In the genomic region with DNA sequence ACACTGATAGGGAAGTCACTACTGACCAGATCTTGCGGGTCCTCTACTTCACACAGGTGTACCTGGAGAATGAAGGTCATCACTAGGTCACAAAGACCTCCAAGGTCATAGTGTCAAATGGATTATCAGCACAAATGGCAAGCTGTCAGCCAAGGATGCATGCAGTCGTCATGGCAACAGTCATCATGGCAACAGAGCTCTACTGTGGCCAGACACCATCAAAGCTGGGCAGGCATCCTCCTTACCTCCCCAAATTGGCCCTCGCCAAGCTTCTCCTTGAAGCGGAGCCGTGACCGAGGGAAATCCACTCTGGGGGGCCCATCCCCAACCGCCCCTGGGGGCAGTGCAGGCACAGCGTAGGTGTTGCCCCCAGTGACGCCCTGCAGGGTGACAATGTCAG, we compare ENCODE assay signal across 19 mouse cellular contexts. TPM values are rescaled to one million over a fixed set of nuclear protein-coding genes. Genes with fewer than 3 reads are reported as not detected.
A peak's percentile ranks its signal among the peaks of the same experiment; 100 is the strongest.
DNase-seq lines count a peak whose midpoint lies in the region; ATAC-seq lines count a peak whose summit lies in the region.
"Had no signal": no experiment of that assay in that cellular context is flagged by ENCODE, and none has a peak within 500 bp of the region (broad histone marks: within the 10 kb centered on the region; RNA-seq: fewer than 3 reads in every experiment).

No protein-coding gene starts in this region.

- H3K36me3 ChIP-seq in forebrain, embryonic 10.5 days (replicated peaks): peaks cover 100% of the 10 kb centered on the region
- peaks cover 68% of the 10 kb centered on the region for H3K36me3 ChIP-seq in forebrain, embryonic 11.5 days (ENCODE audit: control insufficient read depth, insufficient read depth, low read length)
- peaks cover 98% of the 10 kb centered on the region for H3K36me3 ChIP-seq in hindbrain, embryonic 12.5 days
- peaks cover 99% of the 10 kb centered on the region for H3K36me3 ChIP-seq in midbrain, embryonic 14.5 days (ENCODE audit: control insufficient read depth, insufficient read depth, low read length)

- no peak for ATAC-seq in forebrain, embryonic 11.5 days (replicated peaks; ENCODE audit: low FRiP score)
- ATAC-seq in hindbrain, embryonic 12.5 days (ENCODE audit: low FRiP score): peak; percentile 15; the same call in 1 of the 2 replicates
- ATAC-seq in midbrain, embryonic 14.5 days (ENCODE audit: low FRiP score, low TSS enrichment): no peak
- ATAC-seq: activated CD4-positive, CD25-positive, alpha-beta regulatory T cell, adult 4 months; intestine, postnatal 0 days; liver, postnatal 0 days had no signal

- WGBS in forebrain, embryonic 10.5 days: 84% methylated on average over 9 of the region's 9 CpGs
- 78% methylated on average over 9 of the region's 9 CpGs for WGBS in forebrain, embryonic 11.5 days
- 61% methylated on average over 9 of the region's 9 CpGs for WGBS in hindbrain, embryonic 12.5 days
- WGBS in midbrain, embryonic 14.5 days: 34% methylated on average over 9 of the region's 9 CpGs

- no peak for DNase-seq in forebrain, embryonic 10.5 days (ENCODE audit: extremely low spot score, low spot score)
- no peak for DNase-seq in forebrain, embryonic 11.5 days (ENCODE audit: low spot score)
- peak; percentile 65 for DNase-seq in R1 (ENCODE audit: low read depth, low spot score)
- DNase-seq in midbrain, embryonic 14.5 days: peak; percentile 66
- no peak for DNase-seq in T-cell, adult 2 months (ENCODE audit: low spot score)
- DNase-seq in spleen, postnatal 4 days (ENCODE audit: low spot score in 2 of 2): no peak
- DNase-seq in Muller cell, postnatal 12 days (ENCODE audit: inconsistent ontology term): no peak
- DNase-seq: adrenal gland, postnatal 36 days; cerebellum, adult 11 months; heart, postnatal 10 days; layer of hippocampus, postnatal 36 days; liver, postnatal 0 days; lung, postnatal 36 days; spleen, adult 18-20 months had no signal

- no peaks in the 10 kb centered on the region for H3K9me3 ChIP-seq in forebrain, embryonic 10.5 days
- H3K9me3 ChIP-seq in forebrain, embryonic 11.5 days (ENCODE audit: control insufficient read depth, low read length): no peaks in the 10 kb centered on the region
- no peaks in the 10 kb centered on the region for H3K9me3 ChIP-seq in hindbrain, embryonic 12.5 days (replicated peaks)
- no peaks in the 10 kb centered on the region for H3K9me3 ChIP-seq in midbrain, embryonic 14.5 days (ENCODE audit: control insufficient read depth, low read length)

- H3K27me3 ChIP-seq in forebrain, embryonic 10.5 days (ENCODE audit: poor library complexity, severe bottlenecking): no peaks in the 10 kb centered on the region
- H3K27me3 ChIP-seq in forebrain, embryonic 11.5 days (ENCODE audit: control insufficient read depth, insufficient read depth, low read length): no peaks in the 10 kb centered on the region; the same call in 1 of the 2 replicates
- H3K27me3 ChIP-seq in hindbrain, embryonic 12.5 days: no peaks in the 10 kb centered on the region
- no peaks in the 10 kb centered on the region for H3K27me3 ChIP-seq in midbrain, embryonic 14.5 days (ENCODE audit: control insufficient read depth, insufficient read depth, low read length)

- H3K4me3 ChIP-seq in forebrain, embryonic 10.5 days: no peak overlapping the region
- H3K4me3 ChIP-seq in forebrain, embryonic 11.5 days (ENCODE audit: low read depth, low read length): no peak overlapping the region
- H3K4me3 ChIP-seq in hindbrain, embryonic 12.5 days: no peak overlapping the region
- H3K4me3 ChIP-seq in midbrain, embryonic 14.5 days (replicated peaks; ENCODE audit: low read depth, low read length): no peak overlapping the region
- H3K4me3 ChIP-seq: erythroblast, embryonic 14.5 days had no signal

- no peak overlapping the region for H3K9ac ChIP-seq in forebrain, embryonic 11.5 days (ENCODE audit: low read length)
- H3K9ac ChIP-seq in hindbrain, embryonic 12.5 days: 0 out of 2 replicates have a peak overlapping the region, but pooled peaks have one; percentile 11
- peak overlapping the region; percentile 9; the same call in 1 of the 2 replicates for H3K9ac ChIP-seq in midbrain, embryonic 14.5 days (replicated peaks; ENCODE audit: low read length)
- H3K9ac ChIP-seq: liver, postnatal 0 days had no signal

- no peak overlapping the region for H3K4me2 ChIP-seq in forebrain, embryonic 11.5 days (ENCODE audit: low read depth, low read length, severe bottlenecking)
- no peak overlapping the region for H3K4me2 ChIP-seq in hindbrain, embryonic 12.5 days (replicated peaks)
- H3K4me2 ChIP-seq in midbrain, embryonic 14.5 days (ENCODE audit: low read length): no peak overlapping the region; the same call in 1 of the 2 replicates

- H3K4me1 ChIP-seq in forebrain, embryonic 10.5 days: peaks cover 13% of the 10 kb centered on the region
- H3K4me1 ChIP-seq in forebrain, embryonic 11.5 days (replicated peaks; ENCODE audit: control insufficient read depth, insufficient read depth, low read length): no peaks in the 10 kb centered on the region
- H3K4me1 ChIP-seq in hindbrain, embryonic 12.5 days: peaks cover 9% of the 10 kb centered on the region
- peaks cover 13% of the 10 kb centered on the region for H3K4me1 ChIP-seq in midbrain, embryonic 14.5 days (ENCODE audit: control insufficient read depth, insufficient read depth, low read length)

- 0 out of 2 replicates have a peak overlapping the region, but pooled peaks have one; percentile 44 for H3K27ac ChIP-seq in forebrain, embryonic 10.5 days
- H3K27ac ChIP-seq in forebrain, embryonic 11.5 days (ENCODE audit: low read depth, low read length): no peak overlapping the region
- 0 out of 2 replicates have a peak overlapping the region, but pooled peaks have one; percentile 36 for H3K27ac ChIP-seq in hindbrain, embryonic 12.5 days
- H3K27ac ChIP-seq in midbrain, embryonic 14.5 days (replicated peaks; ENCODE audit: low read depth, low read length): peak overlapping the region; percentile 70

RNA-seq across cellular contexts. Expression of gene Gtf2h4, which starts 11.5 kb away (rescaled TPM):
- 59.3 and 62.3 TPM in 2 replicates for polyA plus RNA-seq in forebrain, embryonic 10.5 days (2016; fragmentation: Nextera tagmentation; extraction: Ambion mirVana)
- 41.2 and 47.4 TPM in 2 replicates for polyA plus RNA-seq in forebrain, embryonic 11.5 days (2014; fragmentation: Nextera tagmentation; extraction: Ambion mirVana)
- polyA plus RNA-seq in hindbrain, embryonic 12.5 days (2016; fragmentation: Nextera tagmentation; extraction: Ambion mirVana): 34.7 and 37.7 TPM in 2 replicates
- 23.6 and 25.5 TPM in 2 replicates for polyA plus RNA-seq in midbrain, embryonic 14.5 days (2014; fragmentation: Nextera tagmentation; extraction: Ambion mirVana)

RNA-seq across cellular contexts. Expression of gene Vars2, which starts 17.7 kb away (rescaled TPM):
- polyA plus RNA-seq in forebrain, embryonic 10.5 days (2016; fragmentation: Nextera tagmentation; extraction: Ambion mirVana): 19.3 and 20.2 TPM in 2 replicates
- polyA plus RNA-seq in forebrain, embryonic 11.5 days (2014; fragmentation: Nextera tagmentation; extraction: Ambion mirVana): 16.2 and 19.5 TPM in 2 replicates
- 16.5 and 16.9 TPM in 2 replicates for polyA plus RNA-seq in hindbrain, embryonic 12.5 days (2016; fragmentation: Nextera tagmentation; extraction: Ambion mirVana)
- 9.5 and 14.8 TPM in 2 replicates for polyA plus RNA-seq in midbrain, embryonic 14.5 days (2014; fragmentation: Nextera tagmentation; extraction: Ambion mirVana)

RNA-seq across cellular contexts. Expression of gene Ddr1, which starts 19.4 kb away (rescaled TPM):
- polyA plus RNA-seq in forebrain, embryonic 10.5 days (2016; fragmentation: Nextera tagmentation; extraction: Ambion mirVana): 105 and 112 TPM in 2 replicates
- polyA plus RNA-seq in forebrain, embryonic 11.5 days (2014; fragmentation: Nextera tagmentation; extraction: Ambion mirVana): 130 and 144 TPM in 2 replicates
- 168 and 182 TPM in 2 replicates for polyA plus RNA-seq in hindbrain, embryonic 12.5 days (2016; fragmentation: Nextera tagmentation; extraction: Ambion mirVana)
- 52.9 and 87.2 TPM in 2 replicates for polyA plus RNA-seq in midbrain, embryonic 14.5 days (2014; fragmentation: Nextera tagmentation; extraction: Ambion mirVana)
- polyA plus RNA-seq: erythroblast, embryonic 14.5 days had no signal

RNA-seq across cellular contexts. Expression of gene Mucl3, which starts 41.6 kb away (rescaled TPM):
- polyA plus RNA-seq in forebrain, embryonic 10.5 days (2016; fragmentation: Nextera tagmentation; extraction: Ambion mirVana): 0.12 and 0.14 TPM in 2 replicates
- polyA plus RNA-seq in forebrain, embryonic 11.5 days (2014; fragmentation: Nextera tagmentation; extraction: Ambion mirVana): 0.07 and 0.13 TPM in 2 replicates
- 0.15 and 0.20 TPM in 2 replicates for polyA plus RNA-seq in hindbrain, embryonic 12.5 days (2016; fragmentation: Nextera tagmentation; extraction: Ambion mirVana)
- not detected in 2 replicates for polyA plus RNA-seq in midbrain, embryonic 14.5 days (2014; fragmentation: Nextera tagmentation; extraction: Ambion mirVana)
- polyA plus RNA-seq: erythroblast, embryonic 14.5 days; liver, postnatal 0 days had no signal

RNA-seq across cellular contexts. Expression of gene Gm9573, which starts 58.6 kb away (rescaled TPM):
- polyA plus RNA-seq in forebrain, embryonic 10.5 days (2016; fragmentation: Nextera tagmentation; extraction: Ambion mirVana): not detected in 2 replicates
- polyA plus RNA-seq in forebrain, embryonic 11.5 days (2014; fragmentation: Nextera tagmentation; extraction: Ambion mirVana): not detected in 2 replicates
- not detected in 2 replicates for polyA plus RNA-seq in hindbrain, embryonic 12.5 days (2016; fragmentation: Nextera tagmentation; extraction: Ambion mirVana)
- polyA plus RNA-seq in midbrain, embryonic 14.5 days (2014; fragmentation: Nextera tagmentation; extraction: Ambion mirVana): not detected in 2 replicates
- polyA plus RNA-seq: activated CD4-positive, CD25-positive, alpha-beta regulatory T cell, adult 4 months; erythroblast, embryonic 14.5 days; intestine, postnatal 0 days; limb, embryonic 14.5 days; liver, postnatal 0 days had no signal

Comparison
In these comparisons a context has a peak if more than half of its experiments do, and no peak if none do; other contexts are left out.
1. DNase-seq: peak in R1 (single experiment) and midbrain, embryonic 14.5 days (single experiment); none in forebrain, embryonic 10.5 days (single experiment), forebrain, embryonic 11.5 days (single experiment), T-cell, adult 2 months (single experiment), spleen, postnatal 4 days (0 of 2) and Muller cell, postnatal 12 days (single experiment).